Comparison of ENCODE assay signal across 21 mouse cellular contexts in the genomic region with DNA sequence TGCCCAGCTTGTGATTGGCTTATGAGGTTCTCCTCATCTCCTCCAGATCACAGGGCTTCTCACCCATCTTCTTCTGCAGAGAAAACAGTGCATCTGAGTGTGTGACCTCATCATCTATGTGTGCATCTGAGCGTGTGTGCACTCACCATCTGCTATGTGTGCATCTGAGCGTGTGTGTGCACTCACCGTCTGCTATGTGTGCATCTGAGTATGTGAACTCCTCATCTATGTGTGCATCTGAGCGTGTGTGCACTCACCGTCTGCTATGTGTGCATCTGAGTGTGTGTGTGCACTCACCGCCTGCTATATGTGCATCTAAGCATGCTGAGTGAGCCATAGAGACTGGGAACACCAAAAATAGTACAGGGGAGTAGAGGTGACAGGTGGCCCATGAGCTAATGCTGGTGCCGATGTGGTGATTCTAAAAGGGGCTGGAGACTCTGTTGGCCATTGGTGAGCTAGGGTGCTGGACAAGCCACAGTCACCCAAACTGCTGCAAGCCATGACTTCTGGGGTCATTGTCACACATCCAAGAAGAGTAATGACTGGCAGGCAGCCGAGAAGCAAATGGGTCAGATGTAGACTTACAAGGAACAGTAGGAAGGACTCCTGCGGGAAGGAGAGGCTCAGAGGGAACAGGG. TPM values are rescaled to one million over a fixed set of nuclear protein-coding genes. Genes with fewer than 3 reads are reported as not detected.
DNase-seq lines count a peak whose midpoint lies in the region; ATAC-seq and TF ChIP-seq lines count a peak whose summit lies in the region.
"Had no signal": no experiment of that assay in that cellular context is flagged by ENCODE, and none has a peak within 500 bp of the region (broad histone marks: within the 10 kb centered on the region; RNA-seq: fewer than 3 reads in every experiment).

No protein-coding gene starts in this region.

- TF ChIP-seq EP300 in lung, postnatal 0 days (IDR thresholded peaks at IDR 0.05) = no peak

- peaks cover 24% of the 10 kb centered on the region for H3K4me1 ChIP-seq in intestine, postnatal 0 days (replicated peaks; ENCODE audit: control insufficient read depth, insufficient read depth, low read length)
- peaks cover 36% of the 10 kb centered on the region for H3K4me1 ChIP-seq in intestine, embryonic 16.5 days (ENCODE audit: control insufficient read depth, insufficient read depth, low read length)
- peaks cover 33% of the 10 kb centered on the region; the same call in 1 of the 2 replicates for H3K4me1 ChIP-seq in lung, postnatal 0 days (ENCODE audit: insufficient read depth, low read depth, low read length)
- peaks cover 36% of the 10 kb centered on the region for H3K4me1 ChIP-seq in lung, adult 2 months (ENCODE audit: control insufficient read depth, insufficient read depth, low read length)
- peaks cover 35% of the 10 kb centered on the region for H3K4me1 ChIP-seq in forebrain, embryonic 12.5 days
- peaks cover 51% of the 10 kb centered on the region for H3K4me1 ChIP-seq in kidney, embryonic 16.5 days (ENCODE audit: insufficient read depth, low read length)

- 0 out of 2 replicates have a peak overlapping the region, but pooled peaks have one; percentile 31 for H3K9ac ChIP-seq in intestine, postnatal 0 days (ENCODE audit: low read depth, low read length)
- no peak overlapping the region for H3K9ac ChIP-seq in intestine, embryonic 16.5 days (ENCODE audit: low read depth, low read length)
- no peak overlapping the region for H3K9ac ChIP-seq in lung, postnatal 0 days (replicated peaks; ENCODE audit: low read depth)
- H3K9ac ChIP-seq in forebrain, embryonic 12.5 days = no peak overlapping the region
- no peak overlapping the region for H3K9ac ChIP-seq in kidney, embryonic 16.5 days (replicated peaks; ENCODE audit: low read length)
- H3K9ac ChIP-seq: forebrain, embryonic 15.5 days; hindbrain, embryonic 15.5 days; liver, embryonic 14.5 days; midbrain, embryonic 15.5 days had no signal

- ATAC-seq in intestine, postnatal 0 days = no peak
- no peak for ATAC-seq in intestine, embryonic 16.5 days
- no peak for ATAC-seq in lung, postnatal 0 days
- no peak for ATAC-seq in forebrain, embryonic 12.5 days (ENCODE audit: low FRiP score)
- no peak for ATAC-seq in kidney, embryonic 16.5 days (ENCODE audit: low FRiP score, low TSS enrichment)
- ATAC-seq: forebrain, embryonic 15.5 days; midbrain, embryonic 15.5 days had no signal

- no peaks in the 10 kb centered on the region for H3K27me3 ChIP-seq in intestine, postnatal 0 days (replicated peaks; ENCODE audit: control insufficient read depth, insufficient read depth, low read length)
- H3K27me3 ChIP-seq in intestine, embryonic 16.5 days (replicated peaks; ENCODE audit: control insufficient read depth, insufficient read depth, low read length) = no peaks in the 10 kb centered on the region
- H3K27me3 ChIP-seq in lung, postnatal 0 days (replicated peaks; ENCODE audit: insufficient read depth, low read length) = no peaks in the 10 kb centered on the region
- H3K27me3 ChIP-seq in forebrain, embryonic 12.5 days = peaks cover 63% of the 10 kb centered on the region
- no peaks in the 10 kb centered on the region for H3K27me3 ChIP-seq in kidney, embryonic 16.5 days (ENCODE audit: insufficient read depth, low read length)
- H3K27me3 ChIP-seq: hindbrain, embryonic 15.5 days; midbrain, embryonic 15.5 days had no signal

- no peaks in the 10 kb centered on the region for H3K9me3 ChIP-seq in intestine, postnatal 0 days (ENCODE audit: control insufficient read depth)
- no peaks in the 10 kb centered on the region for H3K9me3 ChIP-seq in intestine, embryonic 16.5 days (ENCODE audit: control insufficient read depth, low read length)
- H3K9me3 ChIP-seq in lung, postnatal 0 days (ENCODE audit: low read length) = no peaks in the 10 kb centered on the region
- H3K9me3 ChIP-seq in forebrain, embryonic 12.5 days = no peaks in the 10 kb centered on the region
- no peaks in the 10 kb centered on the region for H3K9me3 ChIP-seq in kidney, embryonic 16.5 days (ENCODE audit: low read length)
- H3K9me3 ChIP-seq: forebrain, embryonic 15.5 days; hindbrain, embryonic 15.5 days; midbrain, embryonic 15.5 days had no signal

- H3K27ac ChIP-seq in intestine, postnatal 0 days (ENCODE audit: low read depth, low read length) = no peak overlapping the region
- no peak overlapping the region for H3K27ac ChIP-seq in intestine, embryonic 16.5 days (ENCODE audit: low read length)
- 0 out of 2 replicates have a peak overlapping the region, but pooled peaks have one; percentile 78 for H3K27ac ChIP-seq in lung, postnatal 0 days (ENCODE audit: low read length)
- peak overlapping the region; percentile 99 for H3K27ac ChIP-seq in macrophage
- H3K27ac ChIP-seq in forebrain, embryonic 12.5 days = no peak overlapping the region
- H3K27ac ChIP-seq in kidney, embryonic 16.5 days (ENCODE audit: low read length) = no peak overlapping the region
- H3K27ac ChIP-seq: forebrain, embryonic 15.5 days; liver, embryonic 14.5 days; midbrain, embryonic 15.5 days had no signal

- WGBS in intestine, postnatal 0 days = 89% methylated on average over 9 of the region's 9 CpGs
- WGBS in intestine, embryonic 16.5 days = 91% methylated on average over 9 of the region's 9 CpGs
- whole genome bisulfite sequencing in lung, postnatal 0 days = 87% methylated on average over 9 of the region's 9 CpGs
- WGBS in lung, adult 2 months = 84% methylated on average over 9 of the region's 9 CpGs
- 92% methylated on average over 9 of the region's 9 CpGs for WGBS in macrophage (ENCODE audit: missing documents)
- 90% methylated on average over 9 of the region's 9 CpGs for WGBS in forebrain, embryonic 12.5 days
- 90% methylated on average over 9 of the region's 9 CpGs for WGBS in kidney, embryonic 16.5 days

- no peak for DNase-seq in lung, postnatal 0 days (ENCODE audit: low spot score)
- DNase-seq in lung, adult 2 months = no peak
- DNase-seq in cerebellum, adult 18-20 months = peak; percentile 14 to 44
- DNase-seq: heart, postnatal 14 days; kidney, adult 18-20 months; right cerebral cortex, adult 18-20 months had no signal

- TF ChIP-seq CTCF in intestine, postnatal 0 days (IDR thresholded peaks at IDR 0.05; ENCODE audit: low read depth) = no peak
- TF ChIP-seq CTCF in lung, postnatal 0 days (IDR thresholded peaks at IDR 0.05) = no peak
- TF ChIP-seq CTCF in lung, adult 2 months (IDR thresholded peaks at IDR 0.05; ENCODE audit: insufficient read depth, low read length) = no peak

- no peak overlapping the region for H3K4me2 ChIP-seq in intestine, postnatal 0 days (replicated peaks; ENCODE audit: low read depth)
- H3K4me2 ChIP-seq in intestine, embryonic 16.5 days (ENCODE audit: low read depth, low read length) = no peak overlapping the region
- H3K4me2 ChIP-seq in lung, postnatal 0 days (replicated peaks; ENCODE audit: low read depth, low read length) = no peak overlapping the region
- H3K4me2 ChIP-seq in forebrain, embryonic 12.5 days = no peak overlapping the region
- H3K4me2 ChIP-seq in kidney, embryonic 16.5 days (replicated peaks; ENCODE audit: low read depth, low read length) = no peak overlapping the region
- H3K4me2 ChIP-seq: forebrain, embryonic 15.5 days; heart, embryonic 11.5 days; hindbrain, embryonic 15.5 days; midbrain, embryonic 15.5 days had no signal

- no peaks in the 10 kb centered on the region for H3K79me2 ChIP-seq in macrophage (ENCODE audit: inconsistent target)

- TF ChIP-seq POLR2A in lung, adult 2 months (IDR thresholded peaks at IDR 0.05; ENCODE audit: borderline replicate concordance, extremely low read depth, low read depth, low read length) = no peak

- no peak overlapping the region for H3K4me3 ChIP-seq in intestine, postnatal 0 days (ENCODE audit: low read depth, low read length)
- no peak overlapping the region for H3K4me3 ChIP-seq in intestine, embryonic 16.5 days (ENCODE audit: low read length)
- no peak overlapping the region for H3K4me3 ChIP-seq in lung, postnatal 0 days (ENCODE audit: low read depth, low read length)
- no peak overlapping the region for H3K4me3 ChIP-seq in lung, adult 2 months (replicated peaks; ENCODE audit: extremely low read depth, low read depth, low read length)
- H3K4me3 ChIP-seq in macrophage (ENCODE audit: inconsistent target) = no peak overlapping the region
- H3K4me3 ChIP-seq in forebrain, embryonic 12.5 days (replicated peaks) = no peak overlapping the region
- H3K4me3 ChIP-seq in kidney, embryonic 16.5 days (ENCODE audit: low read length) = no peak overlapping the region
- H3K4me3 ChIP-seq: forebrain, embryonic 15.5 days; hindbrain, embryonic 15.5 days; midbrain, embryonic 15.5 days had no signal

- H3K36me3 ChIP-seq in intestine, postnatal 0 days (ENCODE audit: control insufficient read depth, insufficient read depth) = no peaks in the 10 kb centered on the region
- no peaks in the 10 kb centered on the region for H3K36me3 ChIP-seq in intestine, embryonic 16.5 days (ENCODE audit: control insufficient read depth, insufficient read depth, low read length)
- no peaks in the 10 kb centered on the region for H3K36me3 ChIP-seq in lung, postnatal 0 days (ENCODE audit: insufficient read depth, low read length)
- no peaks in the 10 kb centered on the region for H3K36me3 ChIP-seq in macrophage (ENCODE audit: inconsistent target)
- H3K36me3 ChIP-seq in forebrain, embryonic 12.5 days (replicated peaks) = no peaks in the 10 kb centered on the region
- H3K36me3 ChIP-seq in kidney, embryonic 16.5 days (ENCODE audit: insufficient read depth, low read length) = no peaks in the 10 kb centered on the region
- H3K36me3 ChIP-seq: forebrain, embryonic 15.5 days; hindbrain, embryonic 15.5 days; midbrain, embryonic 15.5 days had no signal

RNA-seq across cellular contexts. Expression of gene Tha1, which starts 7.2 kb away (rescaled TPM):
- polyA plus RNA-seq in intestine, postnatal 0 days (2015; fragmentation: Nextera tagmentation; extraction: Ambion mirVana) = 15.8 and 16.4 TPM in 2 replicates
- polyA plus RNA-seq in intestine, embryonic 16.5 days (2015; fragmentation: Nextera tagmentation; extraction: Ambion mirVana) = 12.2 and 13.7 TPM in 2 replicates
- polyA plus RNA-seq in lung, postnatal 0 days (2015; fragmentation: Nextera tagmentation; extraction: Ambion mirVana) = 6.3 and 8.4 TPM in 2 replicates
- 11.7 and 15.5 TPM in 2 replicates for polyA plus RNA-seq in lung, adult 2 months (2012; rRNA removed)
- 10 to 100 TPM; 12.7 to 60.0 (median 22.5) TPM for total RNA-seq in macrophage (2018; cell fraction: chromatin; rRNA removed)
- 10 to 100 TPM in 1 of 26 experiments, 1 to 10 TPM in 25; 2.6 to 10.4 (median 6.4) TPM for total RNA-seq in macrophage (2018; cell fraction: cytosol; rRNA removed)
- total RNA-seq in macrophage (2018; cell fraction: nucleus; rRNA removed) = 10 to 100 TPM in 25 of 26 experiments, 1 to 10 TPM in 1; 9.3 to 48.0 (median 19.3) TPM
- 3.0 to 8.4 TPM (median 4.9 TPM) in 3 replicates for polyA plus RNA-seq in macrophage (2018)
- polyA plus RNA-seq in forebrain, embryonic 12.5 days (2016; fragmentation: Nextera tagmentation; extraction: Ambion mirVana) = 2.9 and 3.9 TPM in 2 replicates
- 6.9 and 7.7 TPM in 2 replicates for polyA plus RNA-seq in kidney, embryonic 16.5 days (2015; fragmentation: Nextera tagmentation; extraction: Ambion mirVana)

RNA-seq across cellular contexts. Expression of gene Tmem235, which starts 19.9 kb away (rescaled TPM):
- polyA plus RNA-seq in intestine, postnatal 0 days (2015; fragmentation: Nextera tagmentation; extraction: Ambion mirVana) = not detected in 2 replicates
- 0.07 TPM in 1 of 2 replicates, not detected in the other for polyA plus RNA-seq in intestine, embryonic 16.5 days (2015; fragmentation: Nextera tagmentation; extraction: Ambion mirVana)
- polyA plus RNA-seq in lung, postnatal 0 days (2015; fragmentation: Nextera tagmentation; extraction: Ambion mirVana) = not detected in 2 replicates
- not detected in 2 replicates for polyA plus RNA-seq in lung, adult 2 months (2012; rRNA removed)
- under 1 TPM in 2 of 26 experiments, not detected in 24; 0.45 to 0.88 TPM for total RNA-seq in macrophage (2018; cell fraction: chromatin; rRNA removed)
- not detected for total RNA-seq in macrophage (2018; cell fraction: cytosol; rRNA removed)
- total RNA-seq in macrophage (2018; cell fraction: nucleus; rRNA removed) = under 1 TPM in 1 of 26 experiments, not detected in 25; 0.37 TPM
- not detected in 3 replicates for polyA plus RNA-seq in macrophage (2018)
- not detected in 2 replicates for polyA plus RNA-seq in forebrain, embryonic 12.5 days (2016; fragmentation: Nextera tagmentation; extraction: Ambion mirVana)
- not detected in 2 replicates for polyA plus RNA-seq in kidney, embryonic 16.5 days (2015; fragmentation: Nextera tagmentation; extraction: Ambion mirVana)
- total RNA-seq: adrenal gland, postnatal 4 days; gastrocnemius, postnatal 4 days; heart, postnatal 14 days; layer of hippocampus, postnatal 14 days had no signal
- polyA plus RNA-seq: forebrain, embryonic 15.5 days; heart, embryonic 11.5 days; hindbrain, embryonic 15.5 days; liver, embryonic 14.5 days; midbrain, embryonic 15.5 days; stomach, embryonic 14.5 days; thymus, postnatal 0 days had no signal

RNA-seq across cellular contexts. Expression of gene Birc5, which starts 31.4 kb away (rescaled TPM):
- polyA plus RNA-seq in intestine, postnatal 0 days (2015; fragmentation: Nextera tagmentation; extraction: Ambion mirVana) = 84.0 and 86.0 TPM in 2 replicates
- 259 and 306 TPM in 2 replicates for polyA plus RNA-seq in intestine, embryonic 16.5 days (2015; fragmentation: Nextera tagmentation; extraction: Ambion mirVana)
- polyA plus RNA-seq in lung, postnatal 0 days (2015; fragmentation: Nextera tagmentation; extraction: Ambion mirVana) = 15.0 and 26.2 TPM in 2 replicates
- 1.4 and 2.5 TPM in 2 replicates for polyA plus RNA-seq in lung, adult 2 months (2012; rRNA removed)
- 10 to 100 TPM in 2 of 26 experiments, 1 to 10 TPM in 23, under 1 TPM in 1; 0.80 to 16.5 (median 4.9) TPM for total RNA-seq in macrophage (2018; cell fraction: chromatin; rRNA removed)
- total RNA-seq in macrophage (2018; cell fraction: cytosol; rRNA removed) = 10 to 100 TPM in 3 of 26 experiments, 1 to 10 TPM in 23; 1.3 to 12.6 (median 4.6) TPM
- 10 to 100 TPM in 1 of 26 experiments, 1 to 10 TPM in 25; 1.6 to 19.6 (median 3.5) TPM for total RNA-seq in macrophage (2018; cell fraction: nucleus; rRNA removed)
- 1.7 to 21.0 TPM (median 16.6 TPM) in 3 replicates for polyA plus RNA-seq in macrophage (2018)
- 282 and 293 TPM in 2 replicates for polyA plus RNA-seq in forebrain, embryonic 12.5 days (2016; fragmentation: Nextera tagmentation; extraction: Ambion mirVana)
- 284 and 298 TPM in 2 replicates for polyA plus RNA-seq in kidney, embryonic 16.5 days (2015; fragmentation: Nextera tagmentation; extraction: Ambion mirVana)

RNA-seq across cellular contexts. Expression of gene Tk1, which starts 54.6 kb away (rescaled TPM):
- 36.3 and 44.8 TPM in 2 replicates for polyA plus RNA-seq in intestine, postnatal 0 days (2015; fragmentation: Nextera tagmentation; extraction: Ambion mirVana)
- polyA plus RNA-seq in intestine, embryonic 16.5 days (2015; fragmentation: Nextera tagmentation; extraction: Ambion mirVana) = 119 and 147 TPM in 2 replicates
- polyA plus RNA-seq in lung, postnatal 0 days (2015; fragmentation: Nextera tagmentation; extraction: Ambion mirVana) = 12.4 and 16.0 TPM in 2 replicates
- 7.3 and 11.5 TPM in 2 replicates for polyA plus RNA-seq in lung, adult 2 months (2012; rRNA removed)
- 10 to 100 TPM in 14 of 26 experiments, 1 to 10 TPM in 11, under 1 TPM in 1; 0.92 to 30.5 (median 10.2) TPM for total RNA-seq in macrophage (2018; cell fraction: chromatin; rRNA removed)
- total RNA-seq in macrophage (2018; cell fraction: cytosol; rRNA removed) = 1 to 10 TPM; 1.9 to 7.2 (median 3.2) TPM
- total RNA-seq in macrophage (2018; cell fraction: nucleus; rRNA removed) = 10 to 100 TPM in 3 of 26 experiments, 1 to 10 TPM in 22, under 1 TPM in 1; 0.86 to 80.6 (median 3.9) TPM
- polyA plus RNA-seq in macrophage (2018) = 1.1 to 37.4 TPM (median 6.2 TPM) in 3 replicates
- polyA plus RNA-seq in forebrain, embryonic 12.5 days (2016; fragmentation: Nextera tagmentation; extraction: Ambion mirVana) = 110 and 115 TPM in 2 replicates
- 128 and 136 TPM in 2 replicates for polyA plus RNA-seq in kidney, embryonic 16.5 days (2015; fragmentation: Nextera tagmentation; extraction: Ambion mirVana)

RNA-seq across cellular contexts. Expression of gene Afmid, which starts 54.7 kb away (rescaled TPM):
- 7.0 and 9.2 TPM in 2 replicates for polyA plus RNA-seq in intestine, postnatal 0 days (2015; fragmentation: Nextera tagmentation; extraction: Ambion mirVana)
- 9.6 and 10.7 TPM in 2 replicates for polyA plus RNA-seq in intestine, embryonic 16.5 days (2015; fragmentation: Nextera tagmentation; extraction: Ambion mirVana)
- 2.4 and 2.9 TPM in 2 replicates for polyA plus RNA-seq in lung, postnatal 0 days (2015; fragmentation: Nextera tagmentation; extraction: Ambion mirVana)
- 4.3 and 6.0 TPM in 2 replicates for polyA plus RNA-seq in lung, adult 2 months (2012; rRNA removed)
- 10 to 100 TPM in 23 of 26 experiments, 1 to 10 TPM in 3; 3.2 to 34.1 (median 21.9) TPM for total RNA-seq in macrophage (2018; cell fraction: chromatin; rRNA removed)
- total RNA-seq in macrophage (2018; cell fraction: cytosol; rRNA removed) = 1 to 10 TPM; 1.0 to 3.6 (median 2.4) TPM
- total RNA-seq in macrophage (2018; cell fraction: nucleus; rRNA removed) = 10 to 100 TPM in 12 of 26 experiments, 1 to 10 TPM in 14; 3.3 to 19.8 (median 9.4) TPM
- polyA plus RNA-seq in macrophage (2018) = 2.9 to 4.4 TPM (median 3.6 TPM) in 3 replicates
- polyA plus RNA-seq in forebrain, embryonic 12.5 days (2016; fragmentation: Nextera tagmentation; extraction: Ambion mirVana) = 5.6 and 5.9 TPM in 2 replicates
- 5.8 and 6.1 TPM in 2 replicates for polyA plus RNA-seq in kidney, embryonic 16.5 days (2015; fragmentation: Nextera tagmentation; extraction: Ambion mirVana)

Comparison
In these comparisons a context has a peak if more than half of its experiments do, and no peak if none do; other contexts are left out.
1. H3K27ac ChIP-seq: peak in lung, postnatal 0 days (single experiment) and macrophage (single experiment); none in intestine, postnatal 0 days (single experiment), intestine, embryonic 16.5 days (single experiment), forebrain, embryonic 12.5 days (single experiment) and kidney, embryonic 16.5 days (single experiment).
2. DNase-seq: peak in cerebellum, adult 18-20 months (2 of 2); none in lung, postnatal 0 days (single experiment) and lung, adult 2 months (single experiment).